Mouse (Mus musculus) myocyte (in vitro differentiated cells): ENCODE results near the gene 1110065P20Rik. TPM values are rescaled to one million over a fixed set of nuclear protein-coding genes. Genes with fewer than 3 reads are reported as not detected.
A peak's percentile ranks its signal among the peaks of the same experiment; 100 is the strongest.

ENCODE experiments used
- H3K27me3 ChIP-seq: one replicate; pipeline ENCODE4 v1.6.1; 2011; ENCODE audit not compliant: control insufficient read depth, insufficient read depth, insufficient read length
- H3K36me3 ChIP-seq: one replicate; pipeline ENCODE4 v1.6.1; 2011; ENCODE audit not compliant: control insufficient read depth, insufficient read depth
- H3K4me2 ChIP-seq: one replicate; pipeline ENCODE4 v1.6.1; 2011; ENCODE audit warnings: low read depth, control low read depth
- H3K4me3 ChIP-seq: one replicate; pipeline ENCODE4 v1.5.1; 2011; ENCODE audit warnings: mild to moderate bottlenecking, control low read depth, moderate library complexity
- H3K79me2 ChIP-seq: one replicate; pipeline ENCODE4 v1.6.1; 2011; ENCODE audit not compliant: control insufficient read depth, insufficient read depth
- H3ac ChIP-seq: one replicate; pipeline ENCODE4 v1.6.1; 2011; ENCODE audit not compliant: control insufficient read depth, insufficient read length
- CEBPB ChIP-seq: IDR thresholded peaks from 2 replicates; pipeline ENCODE4 v1.6.1; 2011; ENCODE audit warnings: mild to moderate bottlenecking, moderate library complexity; ENCODE audit not compliant: poor library complexity, insufficient read depth, severe bottlenecking
- E2F4 ChIP-seq: IDR thresholded peaks from one replicate; pipeline ENCODE4 v1.6.1; 2011; ENCODE audit warnings: mild to moderate bottlenecking, control low read depth, moderate library complexity; ENCODE audit not compliant: insufficient read depth
- MAX ChIP-seq: IDR thresholded peaks from one replicate; pipeline ENCODE4 v1.6.1; 2011; ENCODE audit warnings: low read depth, mild to moderate bottlenecking, control low read depth
- MYOD1 ChIP-seq, 3 experiments: IDR thresholded peaks; one replicate each; pipeline ENCODE4 v1.6.1; 2011; ENCODE audit warnings: control low read depth in 2 of 3, low read depth in 2 of 3, mild to moderate bottlenecking in 2 of 3, moderate library complexity in 1 of 3; ENCODE audit not compliant: insufficient read length in 2 of 3, control insufficient read depth in 1 of 3
- MYOG ChIP-seq, 3 experiments: IDR thresholded peaks; one replicate each; pipeline ENCODE4 v1.6.1; 2011; ENCODE audit warnings: control low read depth in 2 of 3, low read depth in 2 of 3, mild to moderate bottlenecking in 2 of 3; ENCODE audit not compliant: insufficient read length in 2 of 3, control insufficient read depth in 1 of 3, insufficient read depth in 1 of 3
- POLR2A ChIP-seq: IDR thresholded peaks from one replicate; pipeline ENCODE4 v1.6.1; 2011; ENCODE audit warnings: low read depth, mild to moderate bottlenecking, control low read depth, moderate library complexity; ENCODE audit not compliant: insufficient read length
- POLR2AphosphoS2 ChIP-seq: IDR thresholded peaks from one replicate; pipeline ENCODE4 v1.6.1; 2011; ENCODE audit warnings: low read depth, control low read depth; ENCODE audit not compliant: insufficient read length
- REST ChIP-seq: IDR thresholded peaks from one replicate; pipeline ENCODE4 v1.6.1; 2011; ENCODE audit warnings: mild to moderate bottlenecking, control low read depth, moderate library complexity; ENCODE audit not compliant: insufficient read depth, insufficient read length
- SRF ChIP-seq: IDR thresholded peaks from one replicate; pipeline ENCODE4 v1.6.1; 2011; ENCODE audit warnings: low read depth; ENCODE audit not compliant: control insufficient read depth, insufficient read length
- TCF12 ChIP-seq: IDR thresholded peaks from one replicate; pipeline ENCODE4 v1.6.1; 2011; ENCODE audit warnings: mild to moderate bottlenecking, control low read depth; ENCODE audit not compliant: poor library complexity, insufficient read depth, severe bottlenecking
- TCF3 ChIP-seq: IDR thresholded peaks from one replicate; pipeline ENCODE4 v1.6.1; 2011; ENCODE audit warnings: low read depth, control low read depth; ENCODE audit not compliant: insufficient read length
- USF1 ChIP-seq: IDR thresholded peaks from one replicate; pipeline ENCODE4 v1.6.1; 2011; ENCODE audit warnings: low read depth, mild to moderate bottlenecking, control low read depth, moderate library complexity
- polyA plus RNA-seq: library from polyadenylated mRNA; unstranded; fragments of >200 nt; fragmentation: generic; extraction: Trizol; gene quantifications from one replicate; pipeline ENCODE4 v1.2.1, GENCODE M21; 2012; ENCODE audit warnings: missing spikeins

Gene 1110065P20Rik
- polyA plus RNA-seq, 1 experiment, result 82.5 TPM

- Histone ChIP-seq H3K27me3 (peaks cover 66% of the 10 kb centered on the region), H3ac (no peak overlapping the region), H3K36me3 (no peaks in the 10 kb centered on the region), H3K4me3 (no peak overlapping the region), H3K4me2 (no peak overlapping the region), H3K79me2 (no peaks in the 10 kb centered on the region)
- no peak for TF ChIP-seq TCF12
- no peak for TF ChIP-seq MAX
- TF ChIP-seq REST, result no peak
- TF ChIP-seq SRF, result no peak
- no peak for TF ChIP-seq USF1
- no peak for TF ChIP-seq POLR2A
- TF ChIP-seq TCF3, result no peak
- no peak for TF ChIP-seq MYOD1 (IDR thresholded peaks at IDR 0.05; ENCODE audit: control insufficient read depth in 1 of 3, insufficient read length in 2 of 3, low read depth in 2 of 3)
- TF ChIP-seq MYOG (IDR thresholded peaks at IDR 0.05; ENCODE audit: control insufficient read depth in 1 of 3, insufficient read depth in 1 of 3, insufficient read length in 2 of 3, low read depth in 2 of 3), result no peak
- no peak for TF ChIP-seq POLR2AphosphoS2
- no peak for TF ChIP-seq E2F4
- TF ChIP-seq CEBPB, result no peak
Observed at GRCm38 (mm10) chr4:124890831-124891230, 39.8 kb upstream of the 1110065P20Rik start.

- TF ChIP-seq SRF, result no peak
- TF ChIP-seq REST, result no peak
- no peak for TF ChIP-seq TCF3
- TF ChIP-seq TCF12, result no peak
- TF ChIP-seq POLR2A, result no peak
- no peak for TF ChIP-seq CEBPB
- TF ChIP-seq MYOD1 (IDR thresholded peaks at IDR 0.05; ENCODE audit: control insufficient read depth in 1 of 3, insufficient read length in 2 of 3, low read depth in 2 of 3), result no peak
- no peak for TF ChIP-seq POLR2AphosphoS2
- Histone ChIP-seq H3K4me2 (no peak overlapping the region), H3K79me2 (no peaks in the 10 kb centered on the region), H3ac (no peak overlapping the region), H3K27me3 (peaks cover 69% of the 10 kb centered on the region), H3K4me3 (no peak overlapping the region), H3K36me3 (no peaks in the 10 kb centered on the region)
Observed at GRCm38 (mm10) chr4:124889935-124890334, 38.9 kb upstream of the 1110065P20Rik start.

- peaks cover 56% of the 10 kb centered on the region for H3K27me3 ChIP-seq
- H3K79me2 ChIP-seq, result no peaks in the 10 kb centered on the region
- no peak for TF ChIP-seq CEBPB
- TF ChIP-seq POLR2A, result no peak
- no peak for TF ChIP-seq REST
- TF ChIP-seq POLR2AphosphoS2, result no peak
- TF ChIP-seq MYOD1 (IDR thresholded peaks at IDR 0.05; ENCODE audit: control insufficient read depth in 1 of 3, insufficient read length in 2 of 3, low read depth in 2 of 3), result no peak
- TF ChIP-seq MAX, result no peak
- no peak for TF ChIP-seq TCF3
- no peak for TF ChIP-seq MYOG (IDR thresholded peaks at IDR 0.05; ENCODE audit: control insufficient read depth in 1 of 3, insufficient read depth in 1 of 3, insufficient read length in 2 of 3, low read depth in 2 of 3)
- TF ChIP-seq USF1, result no peak
- TF ChIP-seq TCF12, result no peak
- TF ChIP-seq SRF, result no peak
- TF ChIP-seq E2F4, result no peak
- H3K4me2 ChIP-seq, result no peak overlapping the region
- no peak overlapping the region for H3K4me3 ChIP-seq
- H3K36me3 ChIP-seq, result no peaks in the 10 kb centered on the region
- H3ac ChIP-seq, result no peak overlapping the region
Observed at GRCm38 (mm10) chr4:124888702-124889101, 37.7 kb upstream of the 1110065P20Rik start.

GRCm38 (mm10) chr4:124882151-124882729 lies 31.2 kb upstream of the 1110065P20Rik start:
- H3K36me3 ChIP-seq, result no peaks in the 10 kb centered on the region
- no peak overlapping the region for H3ac ChIP-seq
- H3K79me2 ChIP-seq, result no peaks in the 10 kb centered on the region
- no peak overlapping the region for H3K4me3 ChIP-seq
- TF ChIP-seq POLR2AphosphoS2, result no peak
- no peak for TF ChIP-seq MYOG (IDR thresholded peaks at IDR 0.05; ENCODE audit: control insufficient read depth in 1 of 3, insufficient read depth in 1 of 3, insufficient read length in 2 of 3, low read depth in 2 of 3)
- no peak for TF ChIP-seq MAX
- peak; percentile 72 for TF ChIP-seq REST
- peaks cover 44% of the 10 kb centered on the region for H3K27me3 ChIP-seq
- H3K4me2 ChIP-seq, result no peak overlapping the region

- no peaks in the 10 kb centered on the region for H3K36me3 ChIP-seq
- TF ChIP-seq SRF (no peak), E2F4 (no peak), POLR2A (no peak), CEBPB (no peak), USF1 (no peak), TCF12 (no peak), POLR2AphosphoS2 (no peak), MYOG (IDR thresholded peaks at IDR 0.05; ENCODE audit: control insufficient read depth in 1 of 3, insufficient read depth in 1 of 3, insufficient read length in 2 of 3, low read depth in 2 of 3) (no peak)
- no peak overlapping the region for H3K4me3 ChIP-seq
- H3K79me2 ChIP-seq, result no peaks in the 10 kb centered on the region
- H3K4me2 ChIP-seq, result no peak overlapping the region
- H3ac ChIP-seq, result no peak overlapping the region
- H3K27me3 ChIP-seq, result peaks cover 42% of the 10 kb centered on the region
Observed at GRCm38 (mm10) chr4:124881341-124881908, 30.4 kb upstream of the 1110065P20Rik start.
